Mouse (Mus musculus): ENCODE data around the gene Swsap1. TPM values are rescaled to one million over a fixed set of nuclear protein-coding genes. Genes with fewer than 3 reads are reported as not detected.
A peak's percentile ranks its signal among the peaks of the same experiment; 100 is the strongest.

Swsap1 gene
- polyA plus RNA-seq, 1 experiment from 2014 or later: 2.5 TPM

DNA sequence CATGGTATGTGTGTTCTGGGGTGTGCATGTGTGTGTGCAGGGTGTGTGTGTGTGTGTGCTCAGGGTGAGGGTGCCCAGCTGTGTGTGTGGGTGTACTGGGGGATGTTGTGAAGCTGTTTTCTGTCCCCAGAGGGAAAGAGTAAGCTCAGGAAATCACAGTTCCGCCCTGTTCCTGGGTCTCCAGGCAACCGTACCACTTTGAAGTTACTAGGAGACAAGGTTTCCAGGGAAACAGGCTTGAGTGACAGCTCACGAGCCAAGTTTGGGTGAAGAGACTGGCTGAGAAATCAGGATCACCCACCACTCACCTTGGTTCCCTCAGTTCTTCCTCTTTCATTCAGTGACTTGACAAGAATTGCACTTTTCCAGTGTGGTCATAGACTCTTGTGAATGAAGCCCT lies 2.0 kb upstream of the Swsap1 start:
- Histone ChIP-seq H3K36me3 (replicated peaks) (peaks cover 21% of the 10 kb centered on the region), H3K9ac (no peak overlapping the region), H3K27me3 (peaks cover 14% of the 10 kb centered on the region), H3K27ac (replicated peaks) (no peak overlapping the region), H3K4me2 (no peak overlapping the region), H3K4me1 (replicated peaks) (peaks cover 32% of the 10 kb centered on the region), H3K4me3 (replicated peaks) (no peak overlapping the region), H3K9me3 (replicated peaks) (no peaks in the 10 kb centered on the region)
- WGBS (ENCODE audit: insufficient replicate concordance): 28% methylated on average over 3 of the region's 3 CpGs
- no peak for ATAC-seq (ENCODE audit: insufficient read depth)

DNA sequence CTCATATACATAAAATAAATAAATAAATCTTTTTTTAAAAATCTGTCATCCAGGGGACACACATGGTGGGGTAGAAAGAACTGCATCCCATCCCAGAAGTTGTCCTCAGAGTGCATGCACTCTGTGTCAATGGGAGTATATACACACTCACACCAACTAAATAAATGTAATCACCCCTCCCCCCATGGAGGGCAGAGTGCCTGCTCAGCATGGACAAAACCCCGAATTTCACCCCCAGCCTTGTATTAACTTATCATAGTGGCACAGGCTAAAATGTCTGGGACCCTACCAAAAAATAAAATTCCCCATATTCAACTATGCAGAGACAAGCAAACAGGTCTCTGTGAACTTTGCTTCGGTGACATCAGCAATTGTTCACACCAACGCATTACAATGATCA lies 920 bp upstream of the Swsap1 start:
- Histone ChIP-seq H3K9ac (no peak overlapping the region), H3K4me2 (peak overlapping the region; percentile 88), H3K36me3 (replicated peaks) (peaks cover 32% of the 10 kb centered on the region), H3K27ac (replicated peaks) (no peak overlapping the region), H3K4me3 (replicated peaks) (peak overlapping the region; percentile 80), H3K4me1 (replicated peaks) (peaks cover 42% of the 10 kb centered on the region), H3K27me3 (0 out of 2 replicates have a peak, but pooled peaks cover 6% of the 10 kb centered on the region), H3K9me3 (replicated peaks) (no peaks in the 10 kb centered on the region)
- WGBS (ENCODE audit: insufficient replicate concordance): 65% methylated on average over 3 of the region's 3 CpGs
- ATAC-seq (ENCODE audit: insufficient read depth): no peak

DNA sequence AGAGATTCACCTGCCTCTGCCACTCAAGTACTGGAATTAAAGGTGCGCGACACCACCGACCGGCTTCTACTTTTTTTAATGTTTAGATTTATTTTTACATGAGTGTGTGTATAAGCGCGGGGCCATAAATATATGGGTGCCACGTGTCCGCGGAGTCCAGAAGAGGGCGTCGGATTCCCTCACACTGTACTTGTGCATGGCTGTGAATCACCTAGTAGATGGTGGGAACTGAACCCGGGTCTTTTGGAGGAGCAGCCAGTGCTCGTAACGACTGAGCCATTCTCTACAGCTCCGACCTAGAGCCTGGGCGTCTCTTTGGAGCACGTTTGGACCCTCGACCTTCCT lies 358 bp upstream of the Swsap1 start:
- Histone ChIP-seq H3K27ac (replicated peaks) (peak overlapping the region; percentile 92), H3K27me3 (0 out of 2 replicates have a peak, but pooled peaks cover under 1% of the 10 kb centered on the region), H3K4me3 (replicated peaks) (peak overlapping the region; percentile 80), H3K4me2 (peak overlapping the region; percentile 88), H3K36me3 (replicated peaks) (peaks cover 37% of the 10 kb centered on the region), H3K9ac (peak overlapping the region; percentile 84), H3K9me3 (replicated peaks) (no peaks in the 10 kb centered on the region), H3K4me1 (replicated peaks) (peaks cover 48% of the 10 kb centered on the region)
- WGBS (ENCODE audit: insufficient replicate concordance): under 1% methylated on average over 18 of the region's 18 CpGs
- peak; percentile 67 for ATAC-seq (ENCODE audit: insufficient read depth)

DNA sequence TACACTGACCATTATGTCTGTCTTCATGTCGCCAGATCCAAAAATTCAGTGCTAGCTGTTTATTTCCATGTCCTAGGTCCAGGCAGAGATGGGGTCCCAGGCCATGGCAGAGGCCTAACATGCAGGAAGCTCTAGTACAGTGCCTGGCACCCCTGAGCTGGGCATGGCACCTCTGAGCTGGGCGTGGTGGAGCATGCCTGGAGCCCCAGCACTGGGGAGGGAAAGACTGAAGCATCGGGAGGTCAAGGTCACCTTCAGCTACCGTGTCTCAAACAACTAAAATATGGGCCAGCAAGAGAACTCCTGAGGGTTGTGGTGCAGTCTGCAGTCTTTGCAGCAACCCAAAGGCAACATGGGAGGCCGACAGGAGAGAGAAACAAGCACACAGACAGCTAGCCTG lies 2.8 kb downstream of the Swsap1 start:
- Histone ChIP-seq H3K4me3 (replicated peaks) (no peak overlapping the region), H3K4me2 (peak overlapping the region; percentile 89; the same call in 1 of the 2 replicates), H3K4me1 (replicated peaks) (peaks cover 64% of the 10 kb centered on the region), H3K9me3 (replicated peaks) (no peaks in the 10 kb centered on the region), H3K27ac (replicated peaks) (peak overlapping the region; percentile 96; the same call in 1 of the 2 replicates), H3K36me3 (replicated peaks) (peaks cover 57% of the 10 kb centered on the region), H3K27me3 (peaks cover 17% of the 10 kb centered on the region; the same call in 1 of the 2 replicates), H3K9ac (no peak overlapping the region)
- WGBS (ENCODE audit: insufficient replicate concordance): 62% methylated on average over 5 of the region's 5 CpGs
- no peak for ATAC-seq (ENCODE audit: insufficient read depth)

DNA sequence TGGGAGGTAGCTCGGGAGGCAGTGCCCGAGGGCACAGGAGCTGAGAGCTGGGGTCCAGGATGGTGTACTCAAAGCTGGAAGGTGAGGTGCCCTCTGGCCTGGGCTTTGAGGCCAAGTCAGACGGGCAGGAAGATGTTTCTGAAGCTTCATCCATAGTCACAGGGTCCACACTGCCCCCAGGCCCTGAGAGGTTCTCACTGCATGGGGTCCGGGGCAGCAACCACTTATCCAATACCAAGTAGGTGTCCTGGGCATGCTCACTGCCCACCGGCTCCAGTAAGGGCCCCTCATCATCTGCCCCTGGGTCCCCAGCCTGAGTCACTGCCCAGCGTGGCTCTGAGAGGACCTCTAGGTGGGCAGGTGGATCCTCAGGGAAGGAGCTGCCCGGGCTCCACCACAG lies 3.7 kb downstream of the Swsap1 start:
- Histone ChIP-seq H3K27ac (replicated peaks) (peak overlapping the region; percentile 96), H3K4me1 (replicated peaks) (peaks cover 71% of the 10 kb centered on the region), H3K4me3 (replicated peaks) (peak overlapping the region; percentile 76)

DNA sequence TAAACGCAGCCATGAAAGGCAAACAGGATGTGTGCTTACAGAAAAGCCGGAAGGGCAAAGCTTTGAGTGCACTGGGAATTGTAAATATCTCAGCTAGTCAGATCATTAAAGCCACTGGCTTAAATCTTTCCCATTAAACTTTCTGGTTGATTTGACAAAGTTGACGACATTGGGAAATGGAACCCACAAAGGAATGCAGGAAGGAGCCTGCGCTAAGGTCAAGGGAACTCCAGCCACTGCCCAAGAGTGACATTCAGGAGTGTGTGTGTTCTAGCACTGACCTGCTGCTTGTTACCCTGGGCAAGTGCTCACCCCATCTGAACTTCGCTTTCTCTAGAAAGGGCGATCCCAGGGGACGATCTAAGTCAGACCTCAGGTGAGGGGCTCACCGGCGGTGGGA lies 4.6 kb downstream of the Swsap1 start:
- Histone ChIP-seq H3K4me3 (replicated peaks) (peak overlapping the region; percentile 76), H3K9ac (peak overlapping the region; percentile 94), H3K27ac (replicated peaks) (peak overlapping the region; percentile 96), H3K36me3 (replicated peaks) (peaks cover 57% of the 10 kb centered on the region), H3K4me2 (peak overlapping the region; percentile 89), H3K4me1 (replicated peaks) (peaks cover 72% of the 10 kb centered on the region), H3K9me3 (replicated peaks) (no peaks in the 10 kb centered on the region), H3K27me3 (peaks cover 17% of the 10 kb centered on the region; the same call in 1 of the 2 replicates)
- no peak for ATAC-seq (ENCODE audit: insufficient read depth)
- 69% methylated on average over 9 of the region's 9 CpGs for WGBS (ENCODE audit: insufficient replicate concordance)

More for the DNA sequence above, 3.7 kb downstream of the Swsap1 start:
- ATAC-seq (ENCODE audit: insufficient read depth): no peak
- Histone ChIP-seq H3K9me3 (replicated peaks) (no peaks in the 10 kb centered on the region), H3K9ac (peak overlapping the region; percentile 37; the same call in 1 of the 2 replicates), H3K27me3 (peaks cover 17% of the 10 kb centered on the region; the same call in 1 of the 2 replicates), H3K4me2 (peak overlapping the region; percentile 89), H3K36me3 (replicated peaks) (peaks cover 57% of the 10 kb centered on the region)
- 84% methylated on average over 7 of the region's 7 CpGs for WGBS (ENCODE audit: insufficient replicate concordance)

DNA sequence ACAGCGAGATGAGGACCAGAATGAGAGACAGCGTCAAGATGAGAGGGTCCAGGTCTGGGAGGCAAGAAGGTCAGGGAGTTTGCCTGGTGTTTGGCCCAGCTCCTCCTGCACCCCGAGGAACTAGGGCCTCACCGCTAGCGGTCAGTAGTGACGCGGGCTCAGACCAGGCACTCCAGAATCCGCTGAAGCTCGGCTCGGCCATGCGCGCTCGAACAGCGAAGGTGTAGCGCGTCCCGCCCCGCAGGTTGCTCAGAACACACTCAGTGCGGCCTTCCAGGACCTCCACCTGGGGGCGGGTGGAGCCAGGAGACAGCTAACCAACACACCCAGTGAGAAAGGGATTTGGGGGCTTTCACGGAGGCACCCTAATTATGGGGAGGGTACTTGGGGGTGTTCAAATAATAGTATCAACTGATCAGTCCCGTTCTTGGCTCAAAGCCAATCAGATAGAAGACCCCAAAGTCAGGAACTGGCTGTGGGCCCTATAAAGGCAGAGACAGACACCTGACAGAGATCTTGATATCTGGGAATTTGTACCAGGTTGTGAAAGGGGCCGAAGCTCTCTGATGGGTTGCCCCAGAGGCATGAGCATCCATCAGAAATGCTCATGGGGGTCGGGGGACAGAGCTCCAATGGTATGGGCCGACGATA lies 5.1 kb downstream of the Swsap1 start:
- 40% methylated on average over 26 of the region's 26 CpGs for WGBS (ENCODE audit: insufficient replicate concordance)
- Histone ChIP-seq H3K9ac (peak overlapping the region; percentile 94), H3K27me3 (peaks cover 17% of the 10 kb centered on the region; the same call in 1 of the 2 replicates), H3K36me3 (replicated peaks) (peaks cover 57% of the 10 kb centered on the region), H3K9me3 (replicated peaks) (no peaks in the 10 kb centered on the region), H3K4me2 (peak overlapping the region; percentile 89), H3K27ac (replicated peaks) (peak overlapping the region; percentile 96), H3K4me1 (replicated peaks) (peaks cover 70% of the 10 kb centered on the region), H3K4me3 (replicated peaks) (peak overlapping the region; percentile 76)
- no peak for ATAC-seq (ENCODE audit: insufficient read depth)

DNA sequence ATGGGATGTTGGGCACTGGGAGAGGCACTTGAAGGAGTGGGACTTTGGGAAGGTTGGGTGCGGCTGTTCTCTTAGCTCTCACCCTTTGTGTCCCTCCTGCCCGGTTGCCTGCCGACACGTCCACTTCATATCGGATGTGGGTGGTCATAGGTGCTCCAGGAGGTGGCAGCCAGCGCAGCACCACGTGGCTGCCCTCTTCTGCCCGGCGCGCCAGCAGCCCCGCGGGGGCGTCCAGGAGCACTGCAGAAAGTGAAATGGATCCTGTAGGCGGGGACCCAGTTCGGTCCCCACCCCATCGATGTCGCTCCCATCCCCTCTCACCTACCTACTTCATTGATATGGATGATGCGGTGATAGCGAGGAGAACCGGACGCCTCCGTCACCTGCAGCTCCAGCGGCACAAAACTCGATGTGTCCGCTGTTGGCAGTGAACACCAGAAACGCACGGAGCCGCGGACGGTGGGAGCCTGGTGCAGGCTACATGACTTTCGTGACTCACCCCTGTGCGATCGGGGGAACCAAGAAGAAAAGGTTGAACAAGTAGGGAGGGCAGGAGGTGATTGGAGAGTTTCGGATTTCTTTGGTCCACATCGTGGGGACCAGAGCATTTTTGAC lies 5.9 kb downstream of the Swsap1 start:
- Histone ChIP-seq H3K9me3 (replicated peaks) (no peaks in the 10 kb centered on the region), H3K27ac (replicated peaks) (peak overlapping the region; percentile 96), H3K9ac (peak overlapping the region; percentile 94), H3K4me2 (peak overlapping the region; percentile 89), H3K4me3 (replicated peaks) (peak overlapping the region; percentile 76), H3K27me3 (peaks cover 17% of the 10 kb centered on the region; the same call in 1 of the 2 replicates), H3K4me1 (replicated peaks) (peaks cover 66% of the 10 kb centered on the region), H3K36me3 (replicated peaks) (peaks cover 56% of the 10 kb centered on the region)
- ATAC-seq (ENCODE audit: insufficient read depth): no peak
- WGBS (ENCODE audit: insufficient replicate concordance): 1% methylated on average over 35 of the region's 35 CpGs

DNA sequence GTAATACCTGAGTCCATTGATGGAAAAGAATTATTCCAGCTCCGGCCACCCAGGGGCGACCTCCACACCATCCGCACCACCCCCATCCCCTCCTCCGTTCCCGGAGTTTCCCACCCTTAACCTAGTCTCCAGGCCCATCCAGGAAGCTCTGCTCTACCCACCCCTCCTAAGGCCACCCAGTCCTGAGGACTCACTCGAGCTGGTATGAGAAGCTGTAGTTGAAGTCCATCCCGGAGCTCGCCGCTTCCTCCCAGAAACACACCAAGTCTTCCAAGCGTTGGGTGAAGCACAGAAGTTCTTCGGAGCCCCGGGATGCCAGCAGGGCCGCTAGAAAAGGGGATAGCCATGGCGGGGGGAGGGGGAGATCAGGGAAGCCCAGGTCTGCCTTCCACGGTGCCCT lies 6.5 kb downstream of the Swsap1 start:
- Histone ChIP-seq H3K4me2 (peak overlapping the region; percentile 89), H3K9me3 (replicated peaks) (no peaks in the 10 kb centered on the region), H3K36me3 (replicated peaks) (peaks cover 52% of the 10 kb centered on the region), H3K27me3 (peaks cover 17% of the 10 kb centered on the region; the same call in 1 of the 2 replicates), H3K4me3 (replicated peaks) (peak overlapping the region; percentile 76), H3K9ac (peak overlapping the region; percentile 94), H3K4me1 (replicated peaks) (peaks cover 61% of the 10 kb centered on the region), H3K27ac (replicated peaks) (peak overlapping the region; percentile 96)
- WGBS (ENCODE audit: insufficient replicate concordance): 0% methylated on average over 15 of the region's 15 CpGs
- peak; percentile 11 for ATAC-seq (ENCODE audit: insufficient read depth)

DNA sequence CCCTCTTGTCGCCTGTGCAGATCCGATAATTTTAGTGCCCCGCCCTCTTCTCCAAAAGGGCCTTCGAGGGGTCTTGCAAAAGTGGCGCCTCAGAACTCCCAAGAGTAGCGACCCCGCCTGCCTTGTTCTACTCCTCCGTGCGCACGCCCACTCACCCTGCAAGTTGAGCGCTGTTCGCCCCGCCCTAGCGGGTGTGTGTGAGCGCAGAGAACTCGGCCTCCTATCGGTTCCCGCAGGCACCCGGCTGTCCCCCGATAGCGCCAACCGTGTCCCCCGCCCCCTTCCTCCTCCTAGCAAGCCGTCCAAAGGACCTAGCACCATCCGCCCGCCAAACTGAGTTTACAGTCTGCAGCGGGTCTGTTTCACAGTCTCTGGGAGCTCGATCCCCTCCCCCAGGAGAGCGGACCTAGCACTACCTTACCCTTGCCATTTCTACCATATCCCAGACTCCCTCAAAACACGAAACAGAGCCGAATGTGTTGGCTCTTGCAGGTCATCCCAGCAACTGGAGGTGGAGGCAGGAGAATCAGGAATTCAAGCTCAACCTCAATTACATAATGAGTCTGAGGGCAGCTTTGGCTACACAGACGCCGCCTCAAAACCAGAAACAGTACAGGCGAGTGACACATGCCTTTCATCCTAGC lies 7.0 kb downstream of the Swsap1 start:
- H3K9me3 ChIP-seq (replicated peaks): no peaks in the 10 kb centered on the region
- peak overlapping the region; percentile 96 for H3K27ac ChIP-seq (replicated peaks)
- 2% methylated on average over 34 of the region's 34 CpGs for WGBS (ENCODE audit: insufficient replicate concordance)
- peak; percentile 92 for ATAC-seq (ENCODE audit: insufficient read depth)
- H3K4me2 ChIP-seq: peak overlapping the region; percentile 89
- peaks cover 46% of the 10 kb centered on the region for H3K36me3 ChIP-seq (replicated peaks)
- H3K4me1 ChIP-seq (replicated peaks): peaks cover 56% of the 10 kb centered on the region
- H3K9ac ChIP-seq: peak overlapping the region; percentile 94
- H3K27me3 ChIP-seq: peaks cover 17% of the 10 kb centered on the region; the same call in 1 of the 2 replicates
- peak overlapping the region; percentile 76 for H3K4me3 ChIP-seq (replicated peaks)

DNA sequence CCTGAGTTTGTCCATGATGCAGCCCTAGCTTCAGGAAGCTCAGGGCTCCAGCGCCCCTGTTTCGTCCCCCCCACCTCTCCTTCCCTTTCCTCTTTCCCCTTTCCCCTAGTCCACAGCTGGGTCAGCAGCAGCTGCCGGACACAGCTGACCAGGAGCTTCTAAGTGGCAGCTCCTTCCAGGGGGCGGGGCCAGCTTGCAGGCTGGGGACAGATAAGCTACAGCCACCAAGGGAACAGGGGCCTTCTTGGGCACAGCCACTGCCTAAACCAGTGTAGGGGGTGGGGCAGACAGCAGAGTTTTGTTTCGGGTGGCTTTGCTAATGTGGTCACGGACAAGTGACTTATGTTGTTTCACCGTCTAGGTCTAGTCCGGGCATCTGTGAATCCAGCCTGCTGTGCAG lies 7.9 kb downstream of the Swsap1 start, which contains the start of gene Epor:
TSS of gene Epor (minus strand) at position 90 of the 400 bp plus-strand sequence.
- peak within 1 kb of the TSS; percentile 89 for H3K4me2 ChIP-seq
- H3K27me3 ChIP-seq: peaks cover 17% of the 10 kb centered on the region; the same call in 1 of the 2 replicates
- ATAC-seq (ENCODE audit: insufficient read depth): peak; percentile 65
- H3K27ac ChIP-seq (replicated peaks): peak within 1 kb of the TSS; percentile 96
- WGBS (ENCODE audit: insufficient replicate concordance): 5% methylated on average over 8 of the region's 8 CpGs
- peaks cover 48% of the 10 kb centered on the region for H3K4me1 ChIP-seq (replicated peaks)
- no peaks in the 10 kb centered on the region for H3K9me3 ChIP-seq (replicated peaks)
- H3K9ac ChIP-seq: peak within 1 kb of the TSS; percentile 94
- peak within 1 kb of the TSS; percentile 76 for H3K4me3 ChIP-seq (replicated peaks)
- H3K36me3 ChIP-seq (replicated peaks): peaks cover 38% of the 10 kb centered on the region
